Mouse (Mus musculus): ENCODE data around the gene Pdcd6.

The Pdcd6 gene

DNA sequence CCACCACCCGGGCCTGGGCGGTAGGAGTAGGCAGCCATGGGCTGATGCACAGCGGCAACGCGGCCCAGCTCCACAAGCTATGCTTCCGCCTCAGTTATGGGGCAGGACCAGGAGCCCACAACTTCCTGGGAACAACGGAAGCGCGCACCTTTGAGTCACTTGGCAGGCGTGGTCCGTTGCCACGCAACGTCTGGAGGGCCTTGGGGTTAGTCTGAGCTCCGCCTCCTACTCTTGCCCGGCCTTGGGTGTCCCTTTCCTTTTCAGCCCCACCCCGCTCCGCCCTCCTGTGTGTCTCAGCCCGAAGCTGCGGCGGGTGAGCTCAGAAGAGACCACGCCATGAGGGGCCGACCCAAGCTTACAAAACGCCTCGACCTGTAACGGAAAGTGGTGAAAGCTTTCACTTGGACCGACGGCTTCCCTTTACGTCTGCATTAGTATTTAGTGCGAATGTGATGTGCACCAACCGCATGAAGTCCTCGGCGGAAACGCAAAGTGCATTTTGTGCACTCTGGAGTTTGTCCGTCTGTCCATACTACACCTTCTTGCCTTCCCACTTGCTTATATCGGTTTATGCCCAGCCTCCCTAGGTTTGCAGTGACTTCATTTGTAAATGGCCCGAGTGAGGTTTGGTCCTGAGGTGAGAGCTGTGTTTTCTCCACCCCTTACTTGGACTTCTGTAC lies at the start of gene Pdcd6:
Gene Pdcd6 (minus strand): TSS at position 411 of the 680 bp plus-strand sequence.
- DNase-seq (ENCODE audit: low spot score in 2 of 2): peak; percentile 79 to 91

DNA sequence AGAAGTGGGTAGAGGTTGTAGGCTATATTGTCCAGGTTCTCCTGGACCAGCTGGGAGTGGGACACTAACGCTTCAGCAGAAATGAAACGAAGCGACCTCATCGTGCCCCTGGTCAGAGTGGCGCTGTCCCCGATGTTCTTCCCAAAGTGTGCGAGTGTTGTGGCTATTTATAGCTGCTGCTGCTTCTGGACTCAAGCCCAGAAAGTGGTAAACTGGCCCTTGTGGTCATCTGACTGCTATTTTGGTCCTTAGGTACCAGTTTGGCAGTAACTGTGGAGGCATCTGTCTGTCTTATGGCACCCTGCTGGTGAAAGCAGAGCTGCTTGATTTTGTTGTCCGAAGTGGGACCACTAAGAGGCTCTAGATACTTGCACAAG lies 46.5 kb upstream of the Pdcd6 start, which contains the start of gene Lrrc14b:
Gene Lrrc14b (minus strand): TSS at position 147 of the 377 bp plus-strand sequence.
- no peak for DNase-seq (ENCODE audit: low spot score in 2 of 2)

DNA sequence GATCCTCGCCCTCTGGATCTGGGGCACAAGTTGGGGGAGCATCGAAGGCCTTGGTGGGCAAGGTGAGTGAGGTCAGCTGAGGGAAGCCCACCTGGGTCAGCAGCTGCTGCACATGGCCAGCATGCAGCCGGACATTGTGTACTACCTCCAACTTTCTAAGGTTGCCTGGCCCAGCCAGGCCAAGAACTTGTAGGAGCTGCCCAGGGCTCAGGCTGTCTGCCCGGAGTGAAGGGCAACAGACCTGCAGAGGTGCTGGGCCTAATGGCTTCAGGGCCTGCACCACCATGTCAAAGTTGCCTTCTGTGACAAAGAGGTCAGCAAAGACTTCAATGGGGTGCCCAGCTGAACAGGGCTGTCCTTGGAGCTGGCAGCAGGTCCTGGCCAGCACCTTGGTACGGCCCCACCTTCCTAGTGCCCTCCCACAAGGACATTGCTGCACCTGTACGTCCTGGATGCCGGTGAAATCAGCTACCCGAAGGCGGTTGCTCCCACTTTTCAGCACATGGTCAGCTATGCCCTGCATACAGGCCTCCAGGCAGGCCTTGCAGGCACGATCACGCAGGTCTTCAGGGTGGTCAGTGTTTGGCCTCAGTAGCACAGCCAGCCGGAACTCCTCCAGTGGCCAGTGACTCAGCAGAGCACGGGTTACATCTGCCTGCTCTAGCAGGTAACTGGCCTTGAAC lies 45.9 kb upstream of the Pdcd6 start:
- no peak for DNase-seq (ENCODE audit: low spot score in 2 of 2)

DNA sequence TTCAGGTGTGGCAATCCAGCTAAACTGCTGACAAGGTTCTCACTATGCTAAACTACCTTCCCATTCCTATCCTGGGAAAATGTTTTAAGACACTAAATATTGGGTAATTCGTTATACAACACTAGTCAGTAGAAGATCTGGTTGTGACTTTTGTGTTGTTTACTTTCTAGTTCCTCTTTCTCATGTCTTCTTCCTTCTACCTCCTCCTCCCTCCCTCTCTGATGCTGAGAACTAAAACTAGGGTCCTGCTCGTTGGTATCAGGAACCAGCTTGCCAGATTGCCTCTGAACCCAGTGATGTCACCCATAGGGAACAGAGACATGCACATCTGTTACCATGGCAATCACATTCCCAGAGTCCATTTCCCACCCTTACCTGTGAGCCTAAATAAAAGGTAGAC lies 44.8 kb upstream of the Pdcd6 start:
- no peak for DNase-seq (ENCODE audit: low spot score in 2 of 2)

DNA sequence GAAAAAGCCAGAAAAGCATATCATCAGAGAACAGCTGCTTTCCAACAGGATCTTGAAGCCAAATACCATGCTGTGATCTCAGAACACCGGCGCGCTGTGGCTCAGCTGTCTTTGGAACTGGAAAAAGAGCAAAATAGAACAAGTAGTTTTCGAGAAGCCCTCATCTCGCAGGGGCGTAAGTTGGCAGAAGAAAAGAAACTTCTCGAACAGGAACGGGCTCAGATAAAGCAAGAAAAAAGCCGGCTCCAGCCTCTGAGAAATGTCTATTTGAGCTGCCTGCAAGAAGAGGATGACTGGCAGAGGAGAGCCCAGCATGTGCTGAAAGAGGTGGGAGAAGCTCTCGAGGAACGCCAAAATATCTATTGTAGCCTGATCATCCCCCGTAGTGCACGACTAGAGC lies 39.1 kb upstream of the Pdcd6 start:
- DNase-seq (ENCODE audit: low spot score in 2 of 2): peak in 1 of 2 experiments; percentile 19

DNA sequence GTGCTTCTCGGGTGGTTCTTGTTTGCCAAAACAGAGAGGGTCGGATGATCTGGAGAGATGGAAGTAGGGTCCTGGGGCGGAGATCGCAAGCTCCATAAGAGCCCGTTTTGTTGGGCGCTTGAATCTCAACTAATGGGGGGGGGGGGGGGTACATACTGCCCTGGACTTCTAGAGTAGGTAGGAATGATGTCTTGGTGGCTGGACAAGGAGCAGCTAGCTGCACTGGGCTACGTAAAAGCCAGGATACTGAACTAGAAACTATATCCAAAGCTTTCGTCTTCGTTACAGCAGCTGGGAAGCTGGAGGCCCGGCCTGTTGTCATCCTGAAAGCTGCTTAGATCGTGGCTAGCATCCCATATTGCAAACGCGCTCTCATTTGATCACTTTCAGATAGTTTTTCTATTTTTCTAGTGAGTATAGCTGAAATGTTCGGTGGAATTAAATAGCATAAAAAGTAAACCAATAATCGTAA lies 33.1 kb upstream of the Pdcd6 start:
- DNase-seq (ENCODE audit: low spot score in 2 of 2): no peak

DNA sequence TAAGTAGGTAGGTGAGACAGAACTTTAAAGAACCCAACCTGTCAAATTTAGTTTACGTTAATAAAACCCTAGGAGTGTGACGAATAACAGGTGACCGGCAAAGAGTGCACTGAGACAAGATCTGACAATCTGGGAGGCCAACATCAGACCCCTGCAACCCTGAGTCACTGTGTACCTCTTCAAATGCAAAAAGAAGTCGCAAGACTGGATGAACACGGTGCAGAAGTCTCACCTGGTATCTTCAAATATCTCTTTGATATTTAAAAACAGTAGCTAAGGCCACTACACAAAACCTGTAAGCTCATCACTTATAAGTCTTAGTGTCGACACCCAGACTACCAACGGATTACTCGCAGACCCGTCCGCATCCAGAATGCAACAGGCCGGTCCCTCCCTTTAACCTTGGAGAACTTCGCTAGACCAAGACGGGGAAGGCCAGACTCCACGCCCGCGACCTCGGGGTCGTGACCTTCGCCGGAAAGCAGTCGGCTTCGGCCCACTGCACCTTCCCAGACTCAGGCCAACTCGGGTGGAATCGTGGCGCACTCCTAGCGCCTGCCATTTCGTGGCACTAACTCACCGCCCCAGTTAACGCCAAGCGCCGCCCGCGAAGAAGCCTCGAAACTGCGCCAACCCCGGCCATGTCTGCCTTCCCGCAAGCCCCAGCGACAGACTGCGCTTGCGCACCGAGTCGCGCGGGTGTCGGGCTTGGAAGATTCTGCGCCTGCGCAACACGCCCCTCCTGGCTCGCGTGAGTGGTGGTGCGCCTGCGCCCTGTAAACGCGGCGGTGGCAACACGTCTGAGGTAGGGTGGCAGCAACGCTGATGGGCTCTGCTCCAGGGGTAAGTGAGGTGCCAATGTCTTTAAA lies 32.4 kb upstream of the Pdcd6 start, which contains the start of the genes Sdha and Ccdc127:
Gene Sdha (minus strand): TSS at position 715 of the 869 bp plus-strand sequence.
Gene Ccdc127 (plus strand): TSS at position 744 of the 869 bp plus-strand sequence.
- DNase-seq (ENCODE audit: low spot score in 2 of 2): peak; percentile 85 to 96

DNA sequence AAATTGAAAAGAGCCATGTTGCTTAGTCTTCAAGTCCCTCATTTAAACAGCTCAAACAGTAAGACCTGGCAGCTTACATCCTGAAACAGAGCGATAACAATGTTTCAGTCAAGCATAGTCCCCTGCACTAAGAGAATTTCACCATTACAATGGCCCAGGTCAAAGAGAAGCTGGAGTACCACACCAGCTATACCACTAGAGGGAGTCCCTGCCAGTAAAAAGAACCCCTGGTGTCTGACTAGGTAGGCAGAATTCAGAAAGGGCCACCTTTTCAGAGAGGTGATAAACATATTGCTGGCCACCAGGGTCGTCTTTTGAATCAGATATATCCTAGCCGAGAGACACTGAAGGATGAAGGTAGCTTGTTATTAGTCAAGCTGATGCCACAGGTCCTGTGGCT lies 23.7 kb upstream of the Pdcd6 start:
- DNase-seq (ENCODE audit: low spot score in 2 of 2): no peak

DNA sequence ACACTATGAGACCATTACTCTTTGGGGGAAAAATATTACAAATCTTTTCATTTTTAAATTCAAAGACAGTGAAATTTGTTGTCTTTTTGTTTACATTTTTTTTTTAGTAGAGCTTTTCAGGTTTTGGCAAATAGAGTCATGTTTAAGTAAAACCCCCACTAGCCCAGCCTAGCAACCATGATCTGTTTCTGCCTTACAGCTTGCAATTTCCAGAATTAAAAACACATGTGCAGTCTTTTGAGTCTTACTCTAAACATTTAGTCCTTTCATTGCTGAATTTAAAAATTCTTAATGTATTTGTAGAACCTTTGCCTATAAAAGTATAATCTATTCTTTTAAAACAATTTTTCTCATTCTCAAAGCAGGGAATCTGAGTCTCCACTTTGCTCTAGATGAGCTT lies 11.9 kb upstream of the Pdcd6 start:
- no peak for DNase-seq (ENCODE audit: low spot score in 2 of 2)

DNA sequence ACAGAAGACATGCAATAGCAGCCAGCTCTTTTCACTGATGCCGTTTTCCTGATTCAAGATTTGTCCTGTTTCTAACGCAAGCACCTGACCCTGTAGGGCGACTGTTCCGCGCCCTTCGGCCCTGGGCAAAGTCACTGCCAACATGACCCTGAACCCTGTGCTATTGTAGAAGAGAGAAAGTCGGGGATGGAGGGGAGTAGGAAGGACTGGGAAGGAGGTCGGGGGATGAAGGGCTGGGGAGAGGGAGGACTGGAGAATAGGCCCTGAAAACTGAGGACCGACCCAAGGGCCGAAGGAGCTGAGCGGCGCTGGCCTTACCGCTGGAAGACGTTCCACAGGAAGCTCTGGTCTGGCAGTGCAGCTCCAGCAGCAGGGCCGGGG lies 601 bp downstream of the Pdcd6 start:
- no peak for DNase-seq (ENCODE audit: low spot score in 2 of 2)

DNA sequence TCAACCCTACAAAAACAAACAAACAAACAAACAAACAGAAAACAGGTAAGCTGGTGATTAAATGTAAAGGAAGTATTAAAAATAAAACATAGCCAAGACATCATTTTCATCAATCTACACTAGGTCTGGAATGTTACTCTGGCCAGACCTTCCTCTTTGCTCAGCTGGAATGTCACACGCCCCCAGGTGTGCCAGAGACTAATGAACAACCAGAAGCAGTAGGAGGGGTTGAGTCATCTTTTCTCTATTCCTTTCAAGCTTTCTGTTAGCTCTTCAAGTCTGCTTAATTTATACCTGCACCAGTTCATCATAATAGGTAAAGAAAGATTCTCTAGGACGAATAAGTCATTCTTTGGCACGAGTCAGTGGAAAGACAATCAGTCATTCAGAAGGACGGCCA lies 994 bp downstream of the Pdcd6 start:
- DNase-seq (ENCODE audit: low spot score in 2 of 2): peak in 1 of 2 experiments; percentile 10

DNA sequence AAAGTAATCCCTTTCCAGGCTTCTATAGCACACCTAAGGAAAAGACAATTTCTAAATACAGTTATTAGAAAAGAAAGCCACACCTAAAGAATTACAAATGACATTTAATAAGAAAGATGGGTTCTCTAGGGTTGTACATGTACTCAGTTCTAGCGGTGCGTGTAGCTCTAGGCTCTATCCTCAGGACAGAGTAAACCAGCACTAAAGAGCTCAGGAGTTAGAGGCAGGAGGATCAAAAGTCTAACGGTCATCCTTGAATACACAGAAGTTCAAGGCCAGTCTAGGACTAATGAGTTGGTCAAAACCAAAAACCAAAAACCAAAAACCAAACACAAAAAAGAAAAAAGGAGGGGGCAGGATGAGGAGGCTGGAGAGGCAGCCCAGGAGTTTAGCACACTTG lies 2.8 kb downstream of the Pdcd6 start:
- no peak for DNase-seq (ENCODE audit: low spot score in 2 of 2)

DNA sequence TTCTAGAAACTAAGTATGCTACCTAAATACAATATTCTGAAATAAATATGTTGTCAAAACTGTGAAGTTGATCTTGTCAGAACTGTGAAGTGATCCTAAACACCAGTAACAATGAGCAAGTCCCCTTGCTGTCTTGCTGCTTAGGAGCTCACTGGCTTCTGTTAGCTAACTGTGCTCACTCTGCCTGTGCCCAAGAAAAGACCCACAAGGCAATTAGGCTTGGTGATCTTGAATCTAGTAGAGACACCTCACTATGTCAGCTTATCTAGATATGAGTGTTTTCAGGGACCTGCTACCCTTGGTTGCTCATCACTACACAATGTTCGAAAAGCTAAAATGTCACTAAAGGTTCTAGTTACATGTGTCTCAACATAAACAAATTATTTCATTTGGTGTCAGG lies 11.6 kb downstream of the Pdcd6 start:
- DNase-seq (ENCODE audit: low spot score in 2 of 2): no peak

DNA sequence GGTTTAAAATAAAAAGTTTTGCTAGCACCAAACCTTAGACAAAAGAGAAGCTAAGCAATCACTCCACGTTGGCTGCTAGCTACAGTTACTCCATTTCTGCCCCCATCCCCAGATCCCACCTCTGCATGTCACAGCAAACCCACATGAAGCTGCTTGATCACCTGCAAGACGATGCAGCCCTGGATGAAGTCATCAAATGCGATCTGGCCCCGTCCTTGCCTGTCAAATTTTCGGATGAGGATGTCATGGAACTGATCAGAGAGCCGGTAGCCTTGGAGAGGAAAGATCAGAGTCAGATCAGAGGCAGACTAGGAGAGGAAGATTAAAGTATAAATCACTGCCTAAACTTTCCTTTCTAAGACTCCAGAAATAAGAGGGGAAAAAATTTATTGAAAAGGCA lies 12.0 kb downstream of the Pdcd6 start:
- no peak for DNase-seq (ENCODE audit: low spot score in 2 of 2)

DNA sequence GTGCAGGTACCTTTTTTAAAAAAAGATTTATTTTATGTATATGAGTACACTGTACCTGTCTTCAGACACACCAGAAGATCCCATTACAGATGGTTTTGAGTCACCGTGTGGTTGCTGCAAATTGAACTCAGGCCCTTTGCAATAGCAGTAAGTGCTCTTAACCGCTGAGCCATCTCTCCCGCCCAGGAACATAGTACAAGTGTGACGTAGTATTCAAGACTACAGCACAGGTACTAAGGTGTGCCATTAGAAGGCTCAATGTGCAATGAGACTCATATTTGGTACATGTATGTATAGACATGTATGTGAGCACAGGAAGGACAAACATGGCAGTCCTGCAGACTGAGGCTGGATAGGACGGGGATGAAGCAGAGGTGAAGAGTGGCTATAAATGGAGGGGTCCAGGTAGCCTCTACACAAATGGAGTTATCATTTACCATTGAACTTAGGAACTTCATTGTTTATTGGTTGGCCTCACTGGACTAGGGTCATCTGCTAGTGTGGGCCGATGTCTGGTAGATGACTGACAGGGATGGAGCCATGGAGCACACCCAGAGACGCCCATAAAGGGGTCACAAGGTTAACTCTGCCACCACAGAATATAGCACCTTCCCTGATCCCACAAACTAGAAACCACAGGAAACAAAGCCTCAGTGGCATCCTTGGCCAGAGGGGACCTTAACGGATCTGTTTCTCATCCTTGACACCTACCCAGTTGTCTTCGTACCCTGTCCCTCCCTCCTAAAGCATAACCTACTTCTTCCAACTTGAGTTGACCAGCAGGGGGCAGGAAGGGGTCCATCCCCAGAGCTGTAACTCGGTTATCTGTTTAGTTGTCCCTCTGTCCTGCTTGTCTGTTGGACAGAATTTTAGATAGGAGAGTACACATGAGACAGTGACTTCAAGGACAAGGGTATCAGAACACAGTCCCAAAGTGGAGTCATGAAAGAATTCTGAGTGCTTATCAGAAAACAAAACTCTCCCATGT lies 15.0 kb downstream of the Pdcd6 start:
- DNase-seq (ENCODE audit: low spot score in 2 of 2): no peak

DNA sequence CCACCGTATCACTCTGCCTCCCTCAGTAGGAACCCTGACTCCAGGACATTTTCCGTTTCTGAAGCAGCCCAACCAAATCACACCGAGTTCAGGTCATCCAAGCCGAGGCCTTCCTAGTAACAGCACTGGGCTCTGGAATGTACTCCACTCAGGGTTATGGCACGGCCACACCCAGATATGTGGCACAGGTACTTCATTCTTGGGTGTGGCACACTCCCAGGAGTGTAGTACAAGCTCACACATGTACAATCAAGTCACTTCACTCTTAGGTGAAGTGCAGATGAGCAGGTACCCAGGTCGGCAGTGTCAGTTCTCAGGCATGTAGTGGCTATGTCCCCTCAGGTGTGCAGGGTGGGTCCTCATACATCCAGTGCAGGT lies 15.8 kb downstream of the Pdcd6 start:
- DNase-seq (ENCODE audit: low spot score in 2 of 2): no peak

DNA sequence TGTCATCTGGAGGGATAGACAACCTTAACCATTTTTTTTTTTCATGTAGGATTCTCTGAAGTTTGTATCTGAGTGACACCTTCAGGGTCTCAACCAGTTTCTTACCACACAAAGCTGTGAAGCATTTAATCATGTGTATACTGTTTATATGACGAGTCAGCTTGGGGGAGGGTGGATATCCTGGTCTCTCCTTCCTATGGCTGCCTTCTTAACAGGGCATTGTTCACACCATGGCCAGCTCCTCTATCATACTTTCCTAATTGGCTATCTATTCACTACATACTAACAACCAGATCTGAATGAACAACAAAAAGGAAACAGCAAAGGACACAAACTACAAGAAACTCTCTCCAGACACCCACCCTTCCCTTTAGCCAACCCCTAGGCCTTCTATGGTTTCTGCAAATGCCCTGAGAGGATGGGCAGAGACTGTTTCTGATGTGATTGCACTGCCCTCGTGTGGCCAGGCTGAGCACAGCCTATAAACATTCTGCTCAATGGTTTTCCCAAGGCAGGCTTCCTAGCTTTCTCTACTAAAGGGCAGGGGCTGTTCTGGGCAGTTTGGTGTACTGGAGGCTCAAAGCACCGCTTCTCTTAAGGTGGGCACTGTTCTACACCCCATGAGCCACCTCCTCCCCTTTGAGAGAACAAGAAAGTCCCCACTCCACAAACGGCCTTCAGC lies 16.3 kb downstream of the Pdcd6 start:
- peak in 1 of 2 experiments; percentile 77 for DNase-seq (ENCODE audit: low spot score in 2 of 2)

DNA sequence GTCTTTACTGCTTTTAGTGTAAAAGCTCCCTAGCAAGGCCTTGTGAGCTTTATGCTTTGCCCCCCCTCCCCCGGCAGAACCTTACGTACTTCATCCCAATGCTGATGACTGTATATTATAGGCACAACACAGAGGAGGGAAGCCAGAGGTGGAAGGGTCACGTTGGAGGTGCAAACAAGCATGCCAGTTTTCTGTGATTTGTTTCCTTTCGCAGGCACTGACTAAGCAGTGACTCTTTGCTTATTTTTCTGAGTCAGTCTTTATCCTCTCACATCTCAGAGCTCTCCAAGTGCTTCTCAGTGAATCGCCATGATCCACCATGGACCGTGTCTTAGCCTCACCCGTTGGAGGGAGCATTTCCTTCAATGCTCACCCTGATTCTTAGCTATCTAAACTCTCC lies 21.0 kb downstream of the Pdcd6 start:
- no peak for DNase-seq (ENCODE audit: low spot score in 2 of 2)

DNA sequence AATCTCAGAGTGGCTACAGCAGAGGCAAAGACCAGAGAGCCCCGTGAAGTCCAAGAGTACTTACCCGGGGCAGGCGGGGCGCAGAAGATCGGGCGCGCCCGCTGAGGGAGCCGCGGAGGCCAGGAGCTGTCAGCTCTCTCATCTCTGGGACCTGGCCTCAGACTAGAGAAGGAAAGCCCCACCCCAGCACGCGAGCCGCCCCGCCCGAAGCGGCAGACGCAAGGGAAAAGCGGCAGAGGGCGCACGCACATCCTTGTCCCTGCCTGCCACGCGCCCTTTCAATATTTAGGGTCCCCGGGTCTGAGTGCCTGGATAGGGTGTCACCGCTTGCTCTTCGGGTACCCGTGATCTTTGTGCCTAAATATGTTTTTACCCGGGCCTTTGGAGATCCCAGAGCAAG lies 25.2 kb downstream of the Pdcd6 start, which contains the start of gene Ahrr:
Gene Ahrr (minus strand): TSS at position 165 of the 400 bp plus-strand sequence.
- peak in 1 of 2 experiments; percentile 5 for DNase-seq (ENCODE audit: low spot score in 2 of 2)

DNA sequence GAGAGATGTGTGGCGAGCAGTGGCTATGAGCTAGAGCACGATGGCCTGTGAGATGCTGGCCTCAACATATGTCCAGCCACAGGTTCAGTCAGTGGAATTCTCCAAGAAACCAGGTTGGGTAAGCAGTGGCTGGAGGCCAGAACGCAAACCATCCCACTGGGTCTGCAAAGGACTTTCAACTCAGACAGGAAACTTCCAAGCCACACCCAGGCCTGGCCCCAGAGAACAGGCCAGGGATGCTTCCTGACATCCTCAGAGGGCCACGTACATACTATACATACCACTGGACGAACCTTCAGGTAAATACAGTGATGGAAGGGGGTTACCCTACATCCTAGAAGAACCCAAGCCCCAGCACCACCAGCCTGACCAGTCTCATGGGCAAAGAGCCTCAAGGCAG lies 27.7 kb downstream of the Pdcd6 start:
- no peak for DNase-seq (ENCODE audit: low spot score in 2 of 2)

Measured in left cerebral cortex, adult 9 months (tissue).